Mouse (Mus musculus) stomach, postnatal 0 days (tissue): ENCODE measurements around the gene Xrcc1. TPM values are rescaled to one million over a fixed set of nuclear protein-coding genes. Genes with fewer than 3 reads are reported as not detected.
A peak's percentile ranks its signal among the peaks of the same experiment; 100 is the strongest.
"Not testable (repeated sequence)": the region's sequence is repeated elsewhere in the genome, so short reads cannot be mapped to it uniquely, and the experiment has no call there.

ENCODE experiments used
- ATAC-seq: fragments of 200-750 bp; cut with Nextera tagmentation; 2 replicates; pipeline ENCODE4 v1.8.0; 2017; ENCODE audit not compliant: low FRiP score, low TSS enrichment
- DNase-seq: peaks from one replicate; pipeline ENCODE4 v3.0.0-alpha.2; 2016; ENCODE audit warnings: low spot score
- H3K27ac ChIP-seq: fragments of 300-500 bp; sonication (generic); replicated peaks from 2 replicates; pipeline ENCODE4 v1.5.1; 2014; ENCODE audit warnings: mild to moderate bottlenecking, control low read depth
- H3K27me3 ChIP-seq: fragments of 300-500 bp; sonication (generic); 2 replicates; pipeline ENCODE4 v1.6.1; 2014; ENCODE audit warnings: low read length; ENCODE audit not compliant: control insufficient read depth, insufficient read depth
- H3K36me3 ChIP-seq: fragments of 300-500 bp; sonication (generic); 2 replicates; pipeline ENCODE4 v1.6.1; 2014; ENCODE audit warnings: low read length, mixed read lengths; ENCODE audit not compliant: control insufficient read depth, insufficient read depth
- H3K4me1 ChIP-seq: fragments of 300-500 bp; sonication (generic); replicated peaks from 2 replicates; pipeline ENCODE4 v1.6.1; 2014; ENCODE audit warnings: antibody characterized with exemption; ENCODE audit not compliant: control insufficient read depth, insufficient read depth
- H3K4me2 ChIP-seq: fragments of 300-500 bp; sonication (generic); replicated peaks from 2 replicates; pipeline ENCODE4 v1.6.1; 2014; ENCODE audit warnings: low read depth, mild to moderate bottlenecking, control low read depth, moderate library complexity
- H3K4me3 ChIP-seq: fragments of 300-500 bp; sonication (generic); 2 replicates; pipeline ENCODE4 v1.5.1; 2014; ENCODE audit warnings: low read depth, low read length, control low read depth
- H3K9ac ChIP-seq: fragments of 300-500 bp; sonication (generic); 2 replicates; pipeline ENCODE4 v1.6.1; 2014; ENCODE audit warnings: mild to moderate bottlenecking, low read length, control low read depth, mixed read lengths
- H3K9me3 ChIP-seq: fragments of 300-500 bp; sonication (generic); 2 replicates; pipeline ENCODE4 v1.6.1; 2016; ENCODE audit warnings: low read length; ENCODE audit not compliant: control insufficient read depth
- CTCF ChIP-seq: IDR thresholded peaks from 2 replicates; pipeline ENCODE4 v1.5.1; 2016; ENCODE audit warnings: antibody characterized with exemption, low read depth, mild to moderate bottlenecking, moderate library complexity
- EP300 ChIP-seq: optimal IDR thresholded peaks from 2 replicates; pipeline ENCODE3; 2016; ENCODE audit warnings: antibody characterized with exemption
- WGBS: fragments of 180-500 bp; shearing (Covaris S2); extraction: QIAGEN DNeasy Blood & Tissue Kit; methylation state at CpG from one replicate; pipeline ENCODE4 v1.1.7; 2014; 5-methylcytosine and 5-hydroxymethylcytosine counted together
- polyA plus RNA-seq: library from polyadenylated mRNA; unstranded; fragments of >200 nt; fragmentation: Nextera tagmentation; extraction: Ambion mirVana; gene quantifications from 2 replicates; pipeline ENCODE4 v1.2.1, GENCODE M21; 2015

The Xrcc1 gene
- polyA plus RNA-seq, 1 experiment from 2014 or later, result 27.4 TPM

DNA sequence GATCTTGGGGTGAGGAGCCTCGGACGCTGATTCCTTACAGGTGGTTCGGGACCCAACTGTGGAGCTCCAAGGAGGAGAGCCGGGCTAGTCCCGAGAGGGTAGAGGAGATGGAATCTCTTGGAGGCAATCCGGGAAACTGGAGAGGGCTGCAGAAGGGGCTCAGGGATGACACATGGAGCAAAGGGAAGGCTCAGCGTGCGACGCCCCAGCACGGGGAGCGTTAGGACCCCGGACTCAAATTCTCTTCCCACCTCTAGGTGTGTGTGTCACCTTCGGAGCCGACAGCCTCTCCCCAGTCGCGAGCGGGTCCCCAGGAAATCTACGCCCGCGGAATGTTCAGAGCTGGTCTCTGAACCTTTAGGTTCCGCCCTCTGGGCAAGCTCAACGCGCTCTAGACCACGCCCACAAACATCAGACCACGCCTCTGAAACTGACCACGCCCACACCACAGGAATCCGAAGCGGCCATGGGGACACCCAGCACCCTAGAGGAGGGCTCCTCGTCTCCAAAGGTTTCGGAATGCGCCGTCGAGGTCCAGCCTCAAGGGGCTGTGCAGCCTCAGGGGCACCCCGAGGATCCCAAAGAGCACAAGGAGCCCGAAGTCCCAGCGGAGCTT is 64.9 kb downstream of the Xrcc1 start:
- TF ChIP-seq EP300 (no peak), CTCF (peak; percentile 16; the same call in 1 of the 2 replicates)
- peak; percentile 95 for DNase-seq
- peaks cover 9% of the 10 kb centered on the region for H3K4me1 ChIP-seq
- peak overlapping the region; percentile 79 for H3K4me2 ChIP-seq
- H3K9me3 ChIP-seq, result no peaks in the 10 kb centered on the region
- H3K36me3 ChIP-seq, result no peaks in the 10 kb centered on the region; the same call in 1 of the 2 replicates
- peak; percentile 83 for ATAC-seq
- peak overlapping the region; percentile 68 for H3K9ac ChIP-seq
- peak overlapping the region; percentile 87 for H3K27ac ChIP-seq
- H3K27me3 ChIP-seq, result no peaks in the 10 kb centered on the region
- H3K4me3 ChIP-seq, result peak overlapping the region; percentile 67
- WGBS, result under 1% methylated on average over 35 of the region's 36 CpGs

DNA sequence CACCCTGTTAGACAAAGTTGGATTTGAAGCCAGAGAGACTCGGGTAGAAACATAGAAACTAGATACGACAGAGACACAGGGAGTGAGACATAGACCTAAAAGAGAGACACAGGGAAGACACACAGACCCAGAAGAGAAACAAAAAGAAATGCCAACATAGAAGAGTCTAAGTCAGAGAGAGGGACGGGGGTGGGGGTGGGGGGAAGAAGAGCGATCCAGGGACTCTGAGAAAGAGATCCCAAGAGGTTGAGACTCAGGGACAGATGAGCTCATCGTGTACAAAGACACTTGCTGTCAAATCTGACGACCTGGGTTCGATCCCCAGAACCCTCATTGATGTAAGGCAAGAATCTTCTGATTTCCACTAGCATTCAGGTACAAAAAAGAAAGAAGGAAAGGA is 65.6 kb downstream of the Xrcc1 start:
- peak overlapping the region; percentile 67 for H3K4me3 ChIP-seq
- no peaks in the 10 kb centered on the region for H3K27me3 ChIP-seq
- H3K9ac ChIP-seq, result peak overlapping the region; percentile 68; the same call in 1 of the 2 replicates
- 17% methylated on average over 7 of the region's 7 CpGs for WGBS
- no peak for ATAC-seq
- TF ChIP-seq CTCF (no peak), EP300 (no peak)
- H3K4me2 ChIP-seq, result peak overlapping the region; percentile 79
- H3K4me1 ChIP-seq, result peaks cover 9% of the 10 kb centered on the region
- peak overlapping the region; percentile 63 for H3K27ac ChIP-seq
- no peak for DNase-seq
- no peaks in the 10 kb centered on the region for H3K9me3 ChIP-seq
- H3K36me3 ChIP-seq, result no peaks in the 10 kb centered on the region; the same call in 1 of the 2 replicates

- 7% methylated on average over 27 of the region's 27 CpGs for WGBS
- no peak for DNase-seq
- TF ChIP-seq EP300 (no peak), CTCF (no peak)
- no peak for ATAC-seq
- Histone ChIP-seq H3K9me3 (no peaks in the 10 kb centered on the region), H3K4me2 (peak overlapping the region; percentile 79), H3K4me3 (peak overlapping the region; percentile 67), H3K4me1 (peaks cover 9% of the 10 kb centered on the region), H3K9ac (peak overlapping the region; percentile 5; the same call in 1 of the 2 replicates), H3K27ac (no peak overlapping the region), H3K27me3 (no peaks in the 10 kb centered on the region), H3K36me3 (no peaks in the 10 kb centered on the region; the same call in 1 of the 2 replicates)
Measured at GRCm38 (mm10) chr7:24612308-24612910, 66.3 kb downstream of the Xrcc1 start.

GRCm38 (mm10) chr7:24614816-24615215 is 68.7 kb downstream of the Xrcc1 start:
- Histone ChIP-seq H3K27ac (no peak overlapping the region), H3K4me2 (no peak overlapping the region), H3K27me3 (no peaks in the 10 kb centered on the region), H3K36me3 (no peaks in the 10 kb centered on the region), H3K4me3 (no peak overlapping the region), H3K9me3 (no peaks in the 10 kb centered on the region), H3K9ac (no peak overlapping the region), H3K4me1 (peaks cover 9% of the 10 kb centered on the region)
- DNase-seq (no peak), ATAC-seq (no peak)
- no peak for TF ChIP-seq EP300
- no peak for TF ChIP-seq CTCF
- WGBS, result 65% methylated on average over 13 of the region's 13 CpGs

GRCm38 (mm10) chr7:24617763-24618162 is 71.7 kb downstream of the Xrcc1 start:
- H3K9me3 ChIP-seq, result no peaks in the 10 kb centered on the region
- DNase-seq (no peak), ATAC-seq (no peak)
- H3K4me3 ChIP-seq, result no peak overlapping the region
- no peaks in the 10 kb centered on the region for H3K27me3 ChIP-seq
- no peak overlapping the region for H3K4me2 ChIP-seq
- peaks cover 2% of the 10 kb centered on the region; the same call in 1 of the 2 replicates for H3K36me3 ChIP-seq
- H3K9ac ChIP-seq, result no peak overlapping the region
- no peak overlapping the region for H3K27ac ChIP-seq
- no peak for TF ChIP-seq CTCF
- TF ChIP-seq EP300, result no peak
- peaks cover under 1% of the 10 kb centered on the region; the same call in 1 of the 2 replicates for H3K4me1 ChIP-seq
- 82% methylated on average over 8 of the region's 8 CpGs for WGBS

DNA sequence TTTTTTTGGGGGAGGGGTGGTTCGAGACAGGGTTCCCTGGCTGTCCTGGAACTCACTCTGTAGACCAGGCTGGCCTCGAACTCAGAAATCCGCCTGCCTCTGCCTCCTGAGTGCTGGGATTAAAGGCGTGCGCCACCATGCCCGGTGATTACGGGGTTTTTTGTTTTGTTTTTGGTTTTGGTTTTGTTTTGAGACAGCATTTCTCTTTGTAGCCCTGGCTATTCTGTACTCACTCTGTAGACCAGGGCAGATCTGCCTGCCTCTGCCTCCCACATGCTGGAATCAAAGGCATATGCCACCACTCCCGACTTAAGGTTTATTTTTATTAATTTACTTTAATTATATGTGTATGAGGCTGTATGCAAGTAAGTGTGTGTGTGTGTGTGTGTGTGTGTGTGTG is 72.3 kb downstream of the Xrcc1 start:
- not testable (repeated sequence) for H3K36me3 ChIP-seq, H3K4me2 ChIP-seq, ATAC-seq, H3K4me1 ChIP-seq, H3K4me3 ChIP-seq, H3K9ac ChIP-seq, H3K27me3 ChIP-seq, H3K9me3 ChIP-seq, DNase-seq, H3K27ac ChIP-seq
- WGBS, result 94% methylated on average over 8 of the region's 8 CpGs
